Mouse (Mus musculus) adrenal gland (tissue): Measurements from ENCODE around the gene Apol6.
"Not testable (repeated sequence)": the region's sequence is repeated elsewhere in the genome, so short reads cannot be mapped to it uniquely, and the experiment has no call there.

Experiments used
- intact Hi-C: fragments of 180-260 bp; cut with DNase I; formaldehyde crosslinking; loops from one replicate; pipeline ENCODE4 v1.15.1; 2025

The Apol6 gene

DNA sequence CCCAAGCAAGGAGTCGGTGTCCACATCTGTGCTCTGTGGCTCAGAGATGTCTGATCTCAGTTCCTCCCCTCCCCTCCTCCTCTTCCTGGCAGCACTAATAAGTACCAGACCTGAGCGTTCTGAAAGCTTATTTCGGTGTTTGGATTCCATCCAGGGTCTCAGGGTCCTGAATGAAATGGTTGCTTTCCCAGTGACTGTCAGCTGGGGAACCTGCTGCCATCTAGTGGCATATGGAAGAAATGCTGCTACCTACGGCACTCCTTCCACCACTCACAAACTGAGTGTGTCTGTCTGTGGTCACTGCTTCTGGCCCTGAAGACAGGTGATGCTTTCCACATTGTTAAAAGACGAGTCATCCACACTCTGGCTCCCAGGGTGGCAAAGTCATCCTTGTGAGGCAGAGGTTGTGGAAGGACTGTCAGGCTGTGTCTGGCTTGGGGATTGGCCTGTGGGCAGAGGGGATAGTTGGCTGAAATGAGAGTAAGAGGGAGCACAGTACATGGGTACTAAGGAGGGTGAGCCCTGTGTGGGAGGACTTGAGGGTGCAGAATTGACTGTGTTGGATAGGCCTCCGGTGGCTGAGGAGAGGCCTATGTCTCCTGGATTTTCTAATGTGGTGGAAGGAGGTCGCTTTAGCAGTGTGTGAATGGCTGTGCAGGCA, 15.1 kb upstream of the Apol6 start:
- intact Hi-C loops = no loop called here

DNA sequence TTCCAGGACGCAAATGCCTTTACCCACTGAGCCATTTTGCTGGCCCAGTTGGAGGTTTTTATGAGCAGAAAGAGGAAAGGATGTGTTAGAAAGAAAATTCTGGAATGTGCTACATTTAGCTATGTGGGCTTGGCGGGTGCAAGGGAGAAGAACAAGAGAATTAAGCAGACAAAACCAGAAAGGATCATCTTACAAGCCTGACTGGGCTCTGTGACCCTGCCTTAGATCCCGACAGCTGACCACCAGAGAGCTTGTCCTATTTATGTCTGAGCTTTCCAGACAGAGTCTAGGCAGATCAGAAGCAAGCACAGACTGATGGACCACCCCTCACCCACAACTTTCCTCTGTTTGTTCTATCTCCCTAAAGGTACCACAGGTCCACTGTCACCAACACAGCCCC, 13.3 kb upstream of the Apol6 start:
- intact Hi-C loops = no loop called here

DNA sequence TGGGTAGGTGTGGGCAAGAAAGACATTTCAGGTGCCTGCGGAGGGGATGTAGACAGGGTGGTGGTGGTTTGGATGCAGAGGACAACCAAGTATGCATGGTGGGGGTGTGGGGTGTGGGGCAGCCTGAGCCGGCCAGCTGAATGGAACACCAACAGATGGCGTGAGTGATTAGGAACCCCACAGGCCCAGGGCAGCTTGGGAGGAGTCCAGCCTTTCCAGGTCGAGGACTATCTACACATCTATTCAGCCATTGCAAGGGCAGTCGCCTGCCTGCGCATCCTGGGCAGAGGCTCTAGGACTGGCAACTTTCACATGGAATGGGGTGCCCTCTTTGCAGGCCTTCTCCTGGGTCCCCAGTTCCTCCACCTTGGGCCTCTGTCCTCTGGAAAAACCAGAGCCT, 10.0 kb upstream of the Apol6 start:
- intact Hi-C loops = no loop called here

DNA sequence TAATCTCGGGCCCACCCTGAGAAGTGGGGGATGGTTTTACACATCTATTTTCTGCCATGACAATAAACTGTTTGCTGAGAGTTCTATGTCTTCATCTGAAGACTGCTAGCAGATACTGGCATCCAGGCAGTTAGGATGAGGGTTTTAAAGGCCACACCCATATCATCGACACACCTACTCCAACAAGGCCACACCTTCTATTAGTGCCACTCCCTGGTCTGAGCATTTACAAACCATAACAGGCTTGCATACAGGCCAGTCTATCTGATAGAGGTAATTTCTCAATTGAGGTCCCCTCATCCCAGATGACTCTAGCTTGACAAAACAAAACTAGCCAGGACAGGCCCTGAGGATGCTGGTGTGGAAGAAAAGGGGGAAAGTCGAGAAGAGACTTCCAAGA, 8.9 kb upstream of the Apol6 start:
- intact Hi-C loops = no loop called here

DNA sequence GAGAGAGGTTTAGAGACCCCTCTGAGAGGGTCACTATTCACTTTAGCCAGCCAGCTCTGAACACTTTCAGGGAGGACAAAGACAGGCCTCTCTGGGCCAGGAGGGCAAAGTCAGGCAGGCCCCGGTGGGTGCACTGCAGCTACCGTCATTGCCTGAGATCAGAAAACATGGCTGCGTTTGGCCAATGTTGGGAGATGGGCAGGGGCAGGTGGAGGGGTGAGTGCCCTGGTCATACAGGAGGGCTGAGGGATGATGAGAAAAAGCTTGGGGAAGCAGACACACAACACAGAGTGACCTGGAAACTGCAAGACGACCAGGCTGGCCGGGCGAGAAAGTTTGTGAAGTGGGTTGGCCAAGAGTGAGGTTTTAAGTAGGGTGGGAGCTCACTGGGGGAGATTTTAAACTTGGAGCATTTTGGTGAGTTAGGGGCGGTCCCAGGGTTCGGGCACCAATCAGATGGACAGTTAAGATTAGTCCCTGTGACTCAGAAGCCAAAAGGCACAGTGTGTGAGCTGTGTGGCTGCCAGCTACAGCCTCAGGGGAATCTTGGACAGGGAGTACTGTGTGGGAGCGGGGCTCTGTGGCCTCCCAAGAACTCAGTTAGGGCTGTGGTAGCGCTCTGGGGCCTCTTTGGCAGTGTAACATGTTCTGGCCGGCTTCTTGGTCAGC, 8.1 kb upstream of the Apol6 start:
- intact Hi-C loops = no loop called here

DNA sequence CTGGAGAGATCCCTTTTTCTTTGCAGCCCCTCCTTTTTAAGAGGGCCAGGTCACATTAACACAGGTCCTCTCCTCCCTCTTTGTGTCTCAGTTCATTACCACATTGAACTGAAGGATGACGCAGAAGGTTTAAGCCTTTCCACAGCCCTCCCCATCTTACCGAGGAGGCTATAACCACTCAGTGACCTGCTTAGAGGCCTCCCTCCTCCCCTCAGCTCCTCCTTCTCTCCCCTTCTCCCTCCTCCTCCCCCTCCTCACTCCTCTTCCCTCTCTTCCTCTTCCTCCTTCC, 7.6 kb upstream of the Apol6 start:
- intact Hi-C loops = no loop called here

DNA sequence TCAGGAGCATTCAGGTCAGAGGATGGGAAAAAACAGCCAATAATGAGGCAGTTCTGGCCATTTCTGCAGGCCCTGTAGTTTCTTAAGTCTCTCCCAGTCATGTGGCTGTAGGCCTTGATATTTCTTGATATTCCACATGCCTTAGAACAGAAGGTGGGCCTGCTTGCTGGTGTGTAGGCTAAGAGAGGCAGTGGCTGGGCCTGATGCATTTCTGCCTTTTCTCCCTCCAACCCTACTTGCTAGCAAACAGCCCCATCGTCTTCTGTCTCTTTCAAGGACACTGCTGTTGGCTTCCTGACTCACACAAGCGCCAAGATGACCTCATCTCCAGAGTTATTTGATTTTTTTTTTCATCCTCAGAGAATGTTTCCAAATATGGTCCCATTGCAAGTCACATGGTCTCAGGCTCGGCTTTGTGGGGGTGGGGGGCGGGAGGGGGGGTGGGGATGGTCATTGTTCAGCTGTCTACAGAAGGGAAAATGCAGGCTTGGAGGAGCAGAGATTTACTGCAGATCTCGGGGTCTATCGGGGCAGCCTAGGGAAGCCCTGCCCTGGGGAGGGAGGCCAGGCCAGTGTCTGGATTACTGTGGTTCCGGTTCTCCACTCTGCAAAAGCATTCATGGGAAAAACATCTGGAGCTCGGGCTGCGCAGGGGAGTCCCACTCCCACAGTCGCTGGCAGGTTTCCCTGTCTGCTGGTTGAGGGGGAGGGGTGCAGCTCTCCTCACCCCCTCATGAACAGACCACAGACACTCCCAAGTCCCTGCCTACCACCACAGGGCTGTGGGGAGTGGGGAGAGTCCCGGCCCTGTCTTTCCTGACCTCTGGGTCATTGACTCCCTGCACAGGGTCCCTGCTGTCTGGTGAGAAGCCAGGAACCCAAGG, 7.0 kb upstream of the Apol6 start:
- intact Hi-C loops = no loop called here

DNA sequence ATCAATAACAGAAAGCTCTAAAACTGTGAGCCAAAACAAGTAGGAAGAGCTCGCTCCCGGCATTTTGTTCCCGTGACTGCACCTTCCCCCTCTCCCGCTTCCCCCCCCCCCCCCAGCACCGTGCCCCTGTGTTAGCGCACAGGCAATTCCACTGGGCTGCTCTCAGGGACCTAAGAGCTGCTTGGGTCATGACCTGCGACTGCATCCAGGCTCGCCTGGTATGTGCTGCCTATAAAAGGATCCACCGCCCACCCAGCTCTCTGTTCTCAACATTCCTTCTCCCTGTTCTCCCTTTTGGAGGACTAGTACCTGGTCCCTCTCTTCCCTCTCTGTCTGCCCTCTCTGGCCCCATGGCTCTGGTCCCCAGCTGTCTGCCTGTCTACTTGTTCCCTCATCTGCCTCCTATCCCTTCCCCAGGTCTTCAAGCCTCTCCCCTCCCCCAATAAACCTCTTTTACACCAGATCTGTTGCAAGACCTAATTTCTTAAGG, 5.3 kb upstream of the Apol6 start:
- intact Hi-C loops = no loop called here

DNA sequence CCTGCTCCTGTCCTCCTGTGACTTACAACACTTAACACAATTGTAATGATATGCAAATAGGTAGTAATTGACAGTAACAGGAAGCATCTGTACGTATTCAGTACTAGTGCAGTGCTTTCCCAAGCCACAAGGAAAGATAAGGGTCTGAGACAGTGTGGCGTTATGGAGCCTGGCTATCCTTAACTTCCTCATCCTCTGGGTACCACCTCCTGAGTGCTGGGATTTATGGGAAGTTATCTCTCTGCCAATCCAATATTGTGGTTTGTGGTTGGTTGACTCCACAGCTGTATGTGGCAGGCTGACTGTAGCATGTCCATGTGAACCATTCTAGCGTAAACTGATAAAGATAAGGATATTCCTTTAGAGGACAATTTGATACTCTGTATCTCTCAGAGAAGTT, 3.7 kb upstream of the Apol6 start:
- intact Hi-C loops = no loop called here

DNA sequence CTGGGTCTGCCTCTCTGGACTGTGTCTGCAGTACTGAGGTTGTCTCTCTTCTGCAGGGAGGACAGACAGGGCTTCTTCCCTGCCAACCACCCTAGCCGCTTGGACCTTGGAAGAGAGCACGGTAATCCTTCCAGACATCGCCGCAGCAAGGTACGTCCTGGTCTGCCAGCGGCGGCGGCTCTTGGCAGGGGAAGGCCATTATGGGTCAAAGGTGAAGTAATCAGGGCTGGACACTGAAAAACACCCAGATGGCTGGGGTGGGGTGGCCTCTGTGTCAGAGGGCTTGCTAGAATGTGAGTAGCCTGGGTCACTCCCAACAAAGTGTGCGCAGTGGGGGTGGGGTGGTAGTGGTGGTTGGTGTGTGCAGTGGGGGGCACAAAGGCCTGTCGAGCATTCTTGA, 1.1 kb downstream of the Apol6 start:
- intact Hi-C loops = no loop called here

DNA sequence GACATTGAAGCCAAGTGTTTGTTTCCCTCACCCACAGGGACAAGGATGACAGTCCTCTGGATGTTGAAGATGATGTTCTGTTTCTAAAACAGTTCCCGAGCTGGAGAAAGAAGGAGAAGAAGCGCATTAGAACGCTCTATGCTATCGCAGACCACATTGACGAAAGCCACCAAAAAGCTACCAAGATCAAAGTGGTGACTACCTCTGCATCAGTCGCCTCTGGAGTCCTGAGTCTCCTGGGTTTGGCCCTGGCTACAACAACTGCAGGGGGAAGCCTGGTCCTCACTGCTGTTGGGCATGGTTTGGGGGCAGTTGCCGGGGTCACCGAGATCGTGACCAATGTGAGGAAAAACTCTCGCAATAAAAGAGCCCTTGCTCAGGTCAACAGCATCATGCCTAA, 6.0 kb downstream of the Apol6 start, which contains the start of gene Mb:
Gene Mb (minus strand): TSS at position 101 of the 400 bp plus-strand sequence.
- intact Hi-C loops = no loop called here

DNA sequence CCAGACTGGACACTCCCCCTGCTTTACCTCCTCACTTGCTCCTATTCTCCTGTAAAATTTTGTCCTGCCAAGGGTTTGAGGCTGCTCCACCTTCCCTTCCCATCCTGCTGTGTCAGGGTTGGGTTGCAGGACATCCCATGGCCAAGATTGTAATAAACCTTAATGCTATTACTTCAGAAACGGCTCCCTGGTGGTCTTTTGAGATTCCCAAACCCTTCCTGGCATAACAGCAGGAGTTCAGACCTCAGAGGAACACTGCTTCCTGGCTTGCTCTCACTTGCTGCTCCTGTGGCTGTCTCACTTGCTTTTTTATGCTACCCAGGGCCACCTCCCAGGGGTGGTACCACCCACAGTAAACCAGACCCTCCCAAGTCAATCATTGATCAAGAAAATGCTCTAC, 7.6 kb downstream of the Apol6 start:
- intact Hi-C loops = no loop called here

DNA sequence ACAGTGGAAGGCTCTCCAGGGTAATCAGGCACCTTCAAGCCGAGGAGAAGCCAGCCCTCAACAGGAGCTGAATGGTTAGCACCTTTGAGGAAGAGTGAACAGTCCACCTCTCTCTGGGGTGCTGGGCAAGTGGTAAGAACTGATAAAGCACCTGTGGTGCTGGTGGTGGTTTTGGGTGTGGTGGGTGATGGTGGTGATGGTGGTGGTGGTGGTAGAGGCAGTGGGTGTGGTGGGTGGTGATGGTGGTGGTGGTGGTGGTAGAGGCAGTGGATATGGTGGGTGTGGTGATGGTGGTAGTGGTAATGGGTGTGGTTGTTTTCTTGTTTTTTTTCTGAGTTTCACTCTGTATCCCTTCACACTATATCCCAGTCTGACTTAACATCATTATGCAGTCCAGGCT, 8.5 kb downstream of the Apol6 start:
- intact Hi-C loops = no loop called here

DNA sequence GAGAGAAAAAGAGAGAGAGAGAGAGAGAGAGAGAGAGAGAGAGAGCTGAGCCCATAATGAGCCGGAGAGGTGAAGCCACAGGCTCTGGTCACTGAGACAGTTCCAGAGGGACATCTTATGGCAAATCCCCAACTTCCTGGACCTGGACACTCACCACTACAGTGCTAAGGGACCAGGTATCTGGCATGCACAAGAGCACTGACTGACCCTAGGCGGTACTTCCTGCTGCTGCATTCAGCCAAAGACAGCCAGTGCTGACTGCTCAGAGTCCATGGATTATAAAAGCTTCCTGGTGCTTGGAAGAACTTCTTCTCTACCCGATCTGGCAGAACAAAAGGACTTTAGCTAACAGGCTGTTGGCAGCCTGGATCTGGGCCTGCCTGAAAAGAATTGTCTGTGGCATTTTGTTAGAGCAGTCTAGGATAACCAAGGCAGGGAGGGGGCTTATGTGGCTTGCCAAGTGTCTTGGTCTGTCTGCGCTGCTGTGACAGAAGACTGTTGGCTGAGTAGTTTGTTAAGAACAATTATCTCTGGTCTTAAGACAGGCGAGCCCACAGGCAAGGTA, 10.2 kb downstream of the Apol6 start:
- intact Hi-C loops = no loop called here

DNA sequence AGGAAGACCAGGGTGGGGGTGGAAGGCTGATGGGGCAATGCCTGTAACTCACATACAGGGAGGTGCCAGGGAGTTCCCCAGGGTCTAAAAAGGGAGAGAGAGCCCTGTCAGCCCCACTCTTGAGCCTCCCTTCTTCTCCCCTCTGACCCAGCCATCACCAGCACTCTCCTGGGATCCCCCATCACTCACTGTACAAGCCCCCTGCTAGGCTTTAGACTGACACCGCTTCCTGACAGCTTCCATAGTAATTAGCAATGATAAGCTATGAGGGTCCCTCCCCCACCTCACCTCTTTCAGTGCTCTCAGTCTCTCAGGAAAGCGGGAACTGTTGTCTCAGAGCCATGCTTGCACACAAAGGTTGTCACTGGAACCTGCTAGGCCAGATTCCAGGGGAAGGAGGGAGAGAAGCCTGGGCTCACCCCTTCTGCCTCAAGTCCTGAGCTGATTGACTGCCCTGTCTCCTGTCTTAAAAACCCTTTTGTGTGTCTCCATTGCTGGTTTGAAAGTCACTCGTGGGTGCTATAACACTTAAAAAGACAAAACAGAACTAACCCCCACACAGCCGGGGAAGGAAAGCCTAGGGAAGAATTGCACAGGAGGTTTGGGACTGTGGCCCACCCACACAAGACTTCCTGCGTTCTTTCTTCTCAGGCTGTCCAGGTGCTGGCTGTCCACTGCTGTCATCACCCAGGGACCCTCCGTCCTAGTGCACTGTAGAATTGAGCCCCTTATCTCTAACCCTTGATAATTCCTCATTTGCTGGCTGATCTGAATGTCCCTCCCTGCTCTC, 11.7 kb downstream of the Apol6 start:
- intact Hi-C loops = no loop called here

DNA sequence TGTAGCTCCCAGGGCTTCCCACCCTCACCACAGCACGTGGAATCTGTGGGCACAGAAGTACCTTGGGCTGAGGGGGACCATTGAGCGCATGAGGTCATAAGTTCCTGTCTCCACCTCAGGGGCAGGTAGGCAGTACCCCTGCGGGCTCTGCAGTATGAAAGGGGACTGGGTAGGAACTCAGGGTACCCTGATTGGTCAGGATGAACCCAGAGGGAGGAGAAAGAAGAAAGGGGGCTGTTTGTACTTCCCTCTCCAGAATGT, 12.2 kb downstream of the Apol6 start:
- intact Hi-C loops = no loop called here

DNA sequence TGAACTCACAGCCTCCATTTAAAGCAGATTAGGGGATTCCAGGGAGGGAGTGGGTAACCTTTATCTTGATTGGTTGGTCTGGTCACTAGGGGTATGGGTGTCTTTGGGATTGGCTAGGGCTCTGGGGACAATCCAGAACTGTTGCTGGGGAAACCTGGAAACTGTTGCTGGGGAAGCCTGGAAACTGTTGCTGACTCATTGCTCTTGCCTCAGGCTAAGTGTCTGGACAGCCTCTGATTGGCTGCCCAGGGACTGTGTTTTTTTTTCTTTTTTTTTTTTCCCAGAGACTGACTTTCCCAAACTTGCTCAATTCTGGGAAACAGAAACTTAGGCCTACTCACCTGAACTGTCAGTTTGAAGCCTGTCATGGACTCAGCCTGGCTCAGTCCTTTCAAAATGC, 14.0 kb downstream of the Apol6 start:
- intact Hi-C loops = no loop called here

DNA sequence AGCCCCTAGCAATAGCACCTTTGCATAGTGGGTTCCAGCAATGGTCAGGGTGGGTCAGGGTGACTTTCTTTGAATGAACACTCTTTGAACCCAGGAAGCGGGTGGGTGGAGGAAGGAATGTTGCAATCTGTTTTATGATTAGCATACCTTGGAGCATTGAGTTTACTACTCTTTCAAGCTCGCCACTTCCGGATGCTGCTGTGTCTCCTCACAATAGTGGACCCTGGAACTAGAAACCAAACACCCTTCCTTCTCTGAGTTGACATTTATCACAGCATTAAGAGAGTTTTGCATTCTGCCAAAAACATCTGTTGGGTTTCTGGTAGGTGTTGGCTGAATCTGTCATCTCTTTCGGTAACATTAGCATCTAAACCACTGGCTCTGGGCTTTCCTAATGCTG, 14.9 kb downstream of the Apol6 start:
- intact Hi-C loops = not testable (repeated sequence)

DNA sequence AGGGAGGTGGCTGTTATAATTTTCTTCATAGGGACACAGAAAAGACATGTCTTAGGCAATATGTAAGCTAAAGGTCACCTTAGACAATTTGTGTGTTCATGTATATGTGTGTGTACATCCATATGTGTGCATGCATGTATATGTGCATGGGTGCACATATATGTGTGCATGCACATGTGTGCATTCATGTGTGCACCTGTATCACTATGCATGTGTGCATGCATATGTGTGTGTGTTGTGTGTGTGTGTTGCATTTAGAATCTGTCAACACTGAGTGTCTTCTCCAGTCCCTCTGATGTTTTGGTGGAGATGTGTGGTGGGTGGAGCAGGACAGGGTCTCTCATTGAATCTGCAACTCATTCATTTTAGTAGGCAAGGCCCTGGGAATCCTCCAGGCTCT, 18.2 kb downstream of the Apol6 start:
- intact Hi-C loops = no loop called here

DNA sequence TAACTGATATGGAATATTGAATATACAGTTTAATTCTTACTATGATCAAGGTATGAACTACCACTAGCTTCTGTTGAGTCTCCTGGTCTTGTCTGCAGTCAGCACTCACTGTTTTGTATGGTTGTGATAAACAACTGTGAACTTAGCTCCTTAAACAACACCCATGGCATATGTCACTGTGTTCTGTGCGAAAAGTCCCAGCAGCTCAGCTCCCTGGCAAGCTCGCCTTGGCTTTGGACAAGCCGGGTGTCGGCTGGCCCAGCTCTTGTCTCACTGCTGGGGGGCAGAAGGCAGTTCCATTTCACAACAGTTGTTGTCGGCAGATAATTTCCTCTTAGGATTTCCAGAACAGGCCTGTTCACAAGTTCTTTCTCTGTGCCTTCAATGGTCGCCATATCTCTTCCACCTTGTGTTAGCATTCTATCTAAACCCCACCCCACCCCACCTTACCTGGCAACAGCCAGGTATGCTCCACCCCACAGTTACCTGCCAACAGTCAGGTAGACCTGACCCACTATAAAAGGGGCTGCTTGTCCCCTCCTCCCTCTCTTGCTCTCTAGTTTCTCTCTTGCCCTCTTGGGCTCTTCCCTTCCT, 20.8 kb downstream of the Apol6 start:
- intact Hi-C loops = no loop called here

DNA sequence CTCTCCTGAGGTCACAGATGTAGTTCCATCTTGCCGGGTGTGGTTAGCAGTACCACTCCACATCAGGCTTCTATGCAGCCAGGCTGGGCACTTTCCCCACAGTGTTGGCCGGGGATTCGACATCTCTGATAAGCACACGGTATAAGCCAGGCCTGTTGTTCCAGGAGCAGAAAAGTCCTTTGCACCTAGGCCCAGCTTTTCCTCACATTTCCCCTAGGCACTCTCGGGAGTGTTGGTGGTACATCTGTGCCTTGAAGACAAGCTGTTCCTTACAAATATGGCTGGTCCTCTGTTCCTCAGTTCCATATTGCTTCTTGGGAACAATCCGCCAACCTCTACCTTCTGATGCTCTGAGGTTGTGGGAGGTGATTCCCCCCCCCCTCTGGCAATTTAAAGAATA, 21.7 kb downstream of the Apol6 start:
- intact Hi-C loops = no loop called here
